16 mouse cellular contexts compared by ENCODE assay signal in the genomic region with DNA sequence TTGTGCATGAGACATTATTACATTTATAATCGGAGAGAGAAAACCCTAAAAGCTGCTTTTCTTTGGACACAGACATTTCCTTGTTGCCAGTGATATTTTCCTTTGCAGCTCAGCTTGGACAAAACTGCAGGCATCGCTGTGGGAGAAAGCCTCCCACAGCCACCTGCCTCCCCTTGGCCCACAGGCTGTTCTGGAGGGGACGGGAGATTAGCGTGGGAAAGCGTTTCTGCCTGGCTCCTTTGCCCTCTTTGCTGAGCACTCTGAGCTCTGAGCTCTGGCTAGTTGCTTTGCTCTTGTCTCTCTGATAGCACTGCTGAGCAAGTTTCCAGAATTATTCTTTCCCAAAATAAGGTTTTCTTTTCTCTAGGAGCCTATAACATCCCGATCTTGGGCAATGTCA. TPM values are rescaled to one million over a fixed set of nuclear protein-coding genes. Genes with fewer than 3 reads are reported as not detected.
"Had no signal": no experiment of that assay in that cellular context is flagged by ENCODE, and none has a peak within 500 bp of the region (broad histone marks: within the 10 kb centered on the region; RNA-seq: fewer than 3 reads in every experiment).

No protein-coding gene starts in this region.

- H3K4me3 ChIP-seq: limb, embryonic 12.5 days; liver, embryonic 13.5 days; lung, embryonic 15.5 days; megakaryocyte, embryonic 14.5 days had no signal

- ATAC-seq: intestine, embryonic 16.5 days; liver, postnatal 0 days; midbrain, embryonic 16.5 days had no signal

- H3K9me3 ChIP-seq: limb, embryonic 12.5 days; liver, embryonic 13.5 days; lung, embryonic 15.5 days; megakaryocyte, embryonic 14.5 days had no signal

- DNase-seq: kidney, adult 8-10 months; kidney, postnatal 25 days; liver; liver, embryonic 13.5 days; liver, postnatal 0 days; lung, postnatal 14 days; thymus, postnatal 4 days had no signal

- H3K27ac ChIP-seq: limb, embryonic 12.5 days; liver, embryonic 13.5 days; lung, embryonic 15.5 days; macrophage; stomach, postnatal 0 days had no signal

- H3K4me2 ChIP-seq: limb, embryonic 12.5 days; liver, embryonic 13.5 days; lung, embryonic 15.5 days; midbrain, embryonic 11.5 days had no signal

- H3K9ac ChIP-seq: limb, embryonic 12.5 days; liver, embryonic 13.5 days; liver, postnatal 0 days; lung, embryonic 15.5 days had no signal

- H3K36me3 ChIP-seq: limb, embryonic 12.5 days; liver, embryonic 13.5 days; lung, embryonic 15.5 days had no signal

RNA-seq across cellular contexts. Expression of a gene that starts 20.5 kb away (rescaled TPM):
- polyA plus RNA-seq: kidney, embryonic 16.5 days; midbrain, embryonic 16.5 days had no signal
